15 mouse cellular contexts compared by ENCODE assay signal in genomic region chr11:103862951-103863350, GRCm38 (mm10).
"Had no signal": no experiment of that assay in that cellular context is flagged by ENCODE, and none has a peak within 500 bp of the region (broad histone marks: within the 10 kb centered on the region; RNA-seq: fewer than 3 reads in every experiment).

No protein-coding gene starts in this region.

- H3K4me2 ChIP-seq: limb, embryonic 12.5 days; limb, embryonic 15.5 days; midbrain, embryonic 11.5 days had no signal

- H3K9ac ChIP-seq: limb, embryonic 12.5 days; limb, embryonic 15.5 days had no signal

- ATAC-seq: intestine, postnatal 0 days had no signal

- DNase-seq: kidney, adult 2 months; kidney, postnatal 14 days; kidney, postnatal 4 days; left cerebral cortex, postnatal 4 days; lung, adult 2 months; lung, postnatal 14 days; lung, postnatal 4 days; midbrain, embryonic 14.5 days; thymus, adult 2 months; thymus, postnatal 14 days; thymus, postnatal 4 days had no signal

- H3K4me1 ChIP-seq: limb, embryonic 12.5 days; limb, embryonic 15.5 days had no signal

- H3K27me3 ChIP-seq: limb, embryonic 12.5 days; limb, embryonic 15.5 days had no signal

- H3K4me3 ChIP-seq: limb, embryonic 12.5 days; limb, embryonic 15.5 days had no signal

- H3K9me3 ChIP-seq: limb, embryonic 12.5 days; limb, embryonic 15.5 days had no signal

- H3K27ac ChIP-seq: limb, embryonic 12.5 days; limb, embryonic 15.5 days had no signal
